Comparison of ENCODE assay signal across 15 mouse cellular contexts in the genomic region with DNA sequence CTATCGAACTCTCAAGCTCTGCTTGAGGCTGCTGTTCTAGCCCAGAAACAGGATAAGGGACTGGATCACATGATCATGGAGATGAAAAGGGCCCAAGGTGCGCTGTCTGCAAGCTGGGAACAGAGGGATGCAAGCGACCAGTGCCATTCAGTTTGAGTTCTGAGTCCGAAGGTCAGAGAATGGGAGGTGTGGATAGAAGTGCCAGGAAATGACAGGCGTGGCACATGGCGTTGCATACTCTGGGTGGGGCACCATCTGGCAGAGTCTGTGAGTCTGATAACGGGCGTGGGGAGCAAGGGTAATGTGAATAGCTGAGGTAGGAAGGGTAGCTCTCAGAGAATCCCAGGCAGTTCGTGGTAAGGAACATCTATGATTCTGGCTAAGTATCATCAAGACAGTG.
DNase-seq lines count a peak whose midpoint lies in the region; ATAC-seq and TF ChIP-seq lines count a peak whose summit lies in the region.
"Had no signal": no experiment of that assay in that cellular context is flagged by ENCODE, and none has a peak within 500 bp of the region (broad histone marks: within the 10 kb centered on the region; RNA-seq: fewer than 3 reads in every experiment).

No protein-coding gene starts in this region.

- H3K36me3 ChIP-seq in kidney, embryonic 15.5 days, result no peaks in the 10 kb centered on the region
- H3K36me3 ChIP-seq in liver, embryonic 14.5 days (replicated peaks; ENCODE audit: control insufficient read depth, insufficient read depth, low read depth), result no peaks in the 10 kb centered on the region
- no peaks in the 10 kb centered on the region for H3K36me3 ChIP-seq in stomach, embryonic 14.5 days (ENCODE audit: control insufficient read depth, insufficient read depth, low read length)
- H3K36me3 ChIP-seq: forebrain, embryonic 12.5 days; heart, embryonic 15.5 days; midbrain, embryonic 12.5 days; neural tube, embryonic 12.5 days had no signal

- H3K4me3 ChIP-seq in kidney, embryonic 15.5 days (replicated peaks), result no peak overlapping the region
- H3K4me3 ChIP-seq in liver, embryonic 14.5 days (ENCODE audit: insufficient read depth in 1 of 2, low read depth in 2 of 2, low read length in 2 of 2), result no peak overlapping the region
- no peak overlapping the region for H3K4me3 ChIP-seq in stomach, embryonic 14.5 days (ENCODE audit: low read depth, low read length)
- no peak overlapping the region for H3K4me3 ChIP-seq in cerebellum, adult 2 months (replicated peaks; ENCODE audit: insufficient read depth, low read depth, low read length)
- H3K4me3 ChIP-seq: forebrain, embryonic 12.5 days; heart, embryonic 15.5 days; midbrain, embryonic 12.5 days; neural tube, embryonic 12.5 days had no signal

- no peak overlapping the region for H3K27ac ChIP-seq in kidney, embryonic 15.5 days
- H3K27ac ChIP-seq in liver, embryonic 14.5 days, result peak overlapping the region; percentile 83
- H3K27ac ChIP-seq in stomach, embryonic 14.5 days (ENCODE audit: low read length), result no peak overlapping the region
- no peak overlapping the region for H3K27ac ChIP-seq in cerebellum, adult 2 months (ENCODE audit: insufficient read depth, low read length)
- H3K27ac ChIP-seq: forebrain, embryonic 12.5 days; heart, embryonic 15.5 days; midbrain, embryonic 12.5 days; neural tube, embryonic 12.5 days had no signal

- no peak overlapping the region for H3K4me2 ChIP-seq in kidney, embryonic 15.5 days
- H3K4me2 ChIP-seq in liver, embryonic 14.5 days (ENCODE audit: low read depth), result peak overlapping the region; percentile 62
- no peak overlapping the region for H3K4me2 ChIP-seq in stomach, embryonic 14.5 days (replicated peaks; ENCODE audit: low read depth, low read length)
- H3K4me2 ChIP-seq: forebrain, embryonic 12.5 days; heart, embryonic 15.5 days; midbrain, embryonic 12.5 days; neural tube, embryonic 12.5 days had no signal

- peak; percentile 92 for TF ChIP-seq EP300 in liver, embryonic 14.5 days (IDR thresholded peaks at IDR 0.05; ENCODE audit: low read depth)

- H3K4me1 ChIP-seq in kidney, embryonic 15.5 days, result no peaks in the 10 kb centered on the region
- peaks cover 38 to 39% of the 10 kb centered on the region in 2 experiments for H3K4me1 ChIP-seq in liver, embryonic 14.5 days (replicated peaks; ENCODE audit: control insufficient read depth in 2 of 2, insufficient read depth in 2 of 2, low read length in 1 of 2)
- no peaks in the 10 kb centered on the region for H3K4me1 ChIP-seq in stomach, embryonic 14.5 days (ENCODE audit: control insufficient read depth, insufficient read depth, low read length)
- peaks cover 6% of the 10 kb centered on the region; the same call in 1 of the 2 replicates for H3K4me1 ChIP-seq in cerebellum, adult 2 months (ENCODE audit: control insufficient read depth, insufficient read depth, low read length)
- H3K4me1 ChIP-seq: forebrain, embryonic 12.5 days; heart, embryonic 15.5 days; midbrain, embryonic 12.5 days; neural tube, embryonic 12.5 days had no signal

- no peak overlapping the region for H3K9ac ChIP-seq in kidney, embryonic 15.5 days
- H3K9ac ChIP-seq in liver, embryonic 14.5 days (replicated peaks), result peak overlapping the region; percentile 58
- H3K9ac ChIP-seq in stomach, embryonic 14.5 days (replicated peaks; ENCODE audit: low read depth, low read length), result no peak overlapping the region
- H3K9ac ChIP-seq: forebrain, embryonic 12.5 days; heart, embryonic 15.5 days; midbrain, embryonic 12.5 days; neural tube, embryonic 12.5 days had no signal

- peak; percentile 60; the same call in 1 of the 2 replicates for ATAC-seq in kidney, embryonic 15.5 days (replicated peaks; ENCODE audit: low FRiP score)
- peak; percentile 66; the same call in 1 of the 2 replicates for ATAC-seq in common myeloid progenitor, adult 5-6 weeks (replicated peaks; ENCODE audit: low read depth, poor library complexity, severe bottlenecking)
- ATAC-seq in liver, embryonic 14.5 days (ENCODE audit: insufficient read depth), result peak; percentile 98
- peak; percentile 61; the same call in 1 of the 2 replicates for ATAC-seq in stomach, embryonic 14.5 days (ENCODE audit: insufficient number of reproducible peaks, insufficient read depth, low FRiP score, low read depth)

- no peak for TF ChIP-seq CTCF in liver, embryonic 14.5 days (IDR thresholded peaks at IDR 0.05; ENCODE audit: low read depth)
- no peak for TF ChIP-seq CTCF in cerebellum, adult 2 months (IDR thresholded peaks at IDR 0.05; ENCODE audit: borderline replicate concordance, insufficient read depth, low read depth, low read length)

- DNase-seq in kidney, adult 11 months, result no peak
- peak; percentile 88 to 96 (median 92) for DNase-seq in liver, embryonic 14.5 days (ENCODE audit: low read depth in 3 of 3, low spot score in 3 of 3)
- no peak for DNase-seq in embryo, embryonic 10 days (ENCODE audit: low spot score)
- no peak for DNase-seq in cerebellum, adult 2 months
- no peak for DNase-seq in B cell, adult 2 months
- DNase-seq: adrenal gland, adult 8-10 months; kidney, postnatal 36 days; lung, adult 18-20 months had no signal

- H3K27me3 ChIP-seq in kidney, embryonic 15.5 days, result no peaks in the 10 kb centered on the region
- no peaks in the 10 kb centered on the region for H3K27me3 ChIP-seq in liver, embryonic 14.5 days (ENCODE audit: control insufficient read depth, insufficient read depth, low read length)
- H3K27me3 ChIP-seq in stomach, embryonic 14.5 days (ENCODE audit: control insufficient read depth, insufficient read depth, low read length), result no peaks in the 10 kb centered on the region
- H3K27me3 ChIP-seq in cerebellum, adult 2 months (ENCODE audit: control insufficient read depth, insufficient read depth, low read length), result no peaks in the 10 kb centered on the region
- H3K27me3 ChIP-seq: forebrain, embryonic 12.5 days; heart, embryonic 15.5 days; midbrain, embryonic 12.5 days; neural tube, embryonic 12.5 days had no signal

- H3K9me3 ChIP-seq in kidney, embryonic 15.5 days (replicated peaks), result no peaks in the 10 kb centered on the region
- no peaks in the 10 kb centered on the region for H3K9me3 ChIP-seq in liver, embryonic 14.5 days (ENCODE audit: control insufficient read depth, low read length)
- no peaks in the 10 kb centered on the region for H3K9me3 ChIP-seq in stomach, embryonic 14.5 days (ENCODE audit: control insufficient read depth, low read depth, low read length)
- H3K9me3 ChIP-seq: forebrain, embryonic 12.5 days; heart, embryonic 15.5 days; midbrain, embryonic 12.5 days; neural tube, embryonic 12.5 days had no signal

- no peak for TF ChIP-seq POLR2A in cerebellum, adult 2 months (IDR thresholded peaks at IDR 0.05; ENCODE audit: borderline replicate concordance, insufficient read depth, low read length)

- WGBS in kidney, embryonic 15.5 days, result 71% methylated on average over 9 of the region's 9 CpGs
- WGBS in liver, embryonic 14.5 days (ENCODE audit: insufficient replicate concordance), result 22% methylated on average over 9 of the region's 9 CpGs
- 77% methylated on average over 9 of the region's 9 CpGs for WGBS in stomach, embryonic 14.5 days
- WGBS in cerebellum, adult 2 months, result 72% methylated on average over 9 of the region's 9 CpGs

Comparison
In these comparisons a context has a peak if more than half of its experiments do, and no peak if none do; other contexts are left out.
1. DNase-seq: peak in liver, embryonic 14.5 days (3 of 3); none in kidney, adult 11 months (single experiment), embryo, embryonic 10 days (single experiment), cerebellum, adult 2 months (0 of 2) and B cell, adult 2 months (0 of 2).
2. Peak in every context shown above with its lines, with median percentiles within 50 percentile points of each other: ATAC-seq.